Mouse (Mus musculus) lung, postnatal 14 days (tissue): ENCODE measurements around the gene Ugt3a1.
"Not testable (repeated sequence)": the region's sequence is repeated elsewhere in the genome, so short reads cannot be mapped to it uniquely, and the experiment has no call there.

Experiments
- DNase-seq: peaks from one replicate; pipeline ENCODE4 v3.0.0; 2021

Gene Ugt3a1

GRCm38 (mm10) chr15:9276838-9277295 lies at the start of gene Ugt3a1:
Gene Ugt3a1, plus strand, starts transcription at chr15:9276888.
- DNase-seq: no peak

- not testable (repeated sequence) for DNase-seq
These were observed 45.8 kb upstream of the Ugt3a1 start for GRCm38 (mm10) chr15:9230917-9231316.

DNA sequence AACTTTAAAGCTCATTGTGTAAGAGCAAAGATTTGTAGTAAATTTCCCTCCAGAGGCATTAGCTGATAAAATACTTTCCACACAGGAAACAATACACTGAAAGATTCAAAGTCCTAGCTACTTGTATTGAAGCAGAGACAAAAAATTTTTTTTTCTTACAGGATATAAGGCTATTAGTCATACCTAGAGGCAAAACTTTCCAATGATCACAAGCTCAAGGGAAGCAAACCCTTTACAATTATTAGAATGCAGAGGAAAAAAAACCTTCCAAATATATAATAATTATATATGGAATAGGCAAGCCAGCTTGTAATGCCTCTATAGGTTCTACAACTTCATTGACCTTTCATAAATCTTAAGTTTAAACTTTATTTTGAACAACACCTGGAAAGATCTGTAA lies 30.3 kb upstream of the Ugt3a1 start:
- DNase-seq: no peak

GRCm38 (mm10) chr15:9252891-9253290 lies 23.8 kb upstream of the Ugt3a1 start:
- no peak for DNase-seq

GRCm38 (mm10) chr15:9260621-9261020 lies 16.1 kb upstream of the Ugt3a1 start:
- DNase-seq: no peak

GRCm38 (mm10) chr15:9271876-9272275 lies 4.8 kb upstream of the Ugt3a1 start:
- no peak for DNase-seq

DNA sequence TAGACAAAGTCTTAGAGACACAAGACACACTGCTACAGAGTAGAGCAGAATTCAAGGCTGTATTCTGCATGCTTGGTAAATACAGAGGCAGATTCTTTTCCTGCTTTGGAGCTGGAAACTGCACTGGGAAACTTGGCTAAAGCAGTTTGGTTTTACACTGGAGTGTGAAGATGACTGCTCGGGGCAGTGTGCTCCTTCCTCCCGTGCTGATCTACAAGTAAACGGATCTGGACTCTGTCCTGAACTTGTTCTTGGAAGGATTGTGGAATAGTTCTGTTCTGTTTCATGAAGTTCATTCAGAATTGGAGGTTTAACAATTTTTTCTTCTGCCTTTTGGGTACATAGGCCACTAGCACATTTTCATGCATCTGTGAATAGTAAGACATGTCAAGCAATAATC lies 2.3 kb downstream of the Ugt3a1 start:
- no peak for DNase-seq

- no peak for DNase-seq
These were observed 2.9 kb downstream of the Ugt3a1 start for GRCm38 (mm10) chr15:9279596-9279995.

DNA sequence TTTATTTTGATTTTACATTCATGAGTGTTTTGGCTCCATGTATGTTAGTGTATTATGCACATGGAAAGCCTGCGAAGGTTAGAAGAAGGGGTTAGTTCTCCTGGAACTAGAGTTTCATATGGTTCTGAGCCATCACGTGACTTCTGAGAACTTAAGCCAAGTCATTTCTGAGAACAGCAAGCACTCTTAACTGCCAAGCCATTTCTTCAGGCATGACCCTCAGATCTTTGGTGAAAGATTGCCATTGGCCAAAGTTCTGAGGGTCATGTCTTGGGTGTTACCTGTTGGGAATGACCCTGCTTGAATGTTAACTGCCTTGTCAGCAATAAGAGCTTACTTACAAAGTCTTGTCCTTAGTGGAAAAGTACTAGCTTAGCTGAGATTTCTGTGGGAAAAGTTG lies 6.5 kb downstream of the Ugt3a1 start:
- no peak for DNase-seq

DNA sequence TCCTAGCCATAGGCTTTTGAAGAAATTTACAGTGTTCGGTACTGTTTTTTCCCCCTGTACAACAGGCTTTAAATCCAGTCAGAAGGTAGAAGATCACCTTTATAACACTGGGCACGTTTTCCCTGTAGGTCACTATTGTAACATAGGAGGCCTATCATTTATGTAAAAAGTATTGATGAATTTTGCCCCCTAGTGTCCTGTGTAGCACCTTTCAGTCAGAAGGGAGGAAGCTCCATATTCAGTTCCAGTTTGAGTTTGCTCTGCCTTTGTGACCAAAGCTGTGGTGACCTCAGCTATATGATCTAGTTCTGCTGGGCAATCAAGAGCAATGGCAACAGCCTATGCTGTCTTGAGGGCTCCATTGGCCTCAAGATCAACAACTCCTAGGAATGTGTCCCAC lies 13.0 kb downstream of the Ugt3a1 start:
- DNase-seq: no peak

DNA sequence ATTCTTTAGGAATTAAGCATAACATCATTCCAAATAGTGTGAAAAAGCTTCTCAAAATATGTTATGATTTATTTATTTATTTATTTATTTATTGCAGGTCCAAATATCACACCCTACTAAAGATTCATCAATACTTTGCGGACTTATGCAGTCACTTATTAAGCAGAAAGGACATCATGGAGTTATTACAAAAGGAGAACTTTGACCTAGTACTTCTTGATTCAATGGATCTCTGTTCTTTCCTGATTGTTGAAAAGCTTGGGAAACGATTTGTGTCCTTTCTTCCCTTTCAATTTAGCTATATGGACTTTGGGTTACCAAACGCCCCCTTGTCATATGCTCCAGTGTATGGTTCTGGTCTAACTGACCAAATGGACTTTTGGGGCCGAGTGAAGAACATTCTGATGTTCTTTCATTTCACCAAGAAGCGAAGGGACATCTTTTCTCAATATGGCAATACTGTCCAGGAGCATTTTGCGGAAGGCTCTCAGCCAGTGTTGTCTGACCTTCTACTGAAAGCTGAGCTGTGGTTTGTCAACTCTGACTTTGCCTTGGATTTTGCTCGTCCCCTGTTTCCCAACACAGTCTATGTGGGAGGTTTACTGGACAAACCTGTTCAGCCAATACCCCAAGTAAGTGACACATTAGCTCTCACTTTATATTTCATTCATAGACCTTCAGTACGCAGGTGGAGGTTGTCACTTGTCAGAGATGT lies 29.4 kb downstream of the Ugt3a1 start:
- DNase-seq: no peak

GRCm38 (mm10) chr15:9334596-9334995 lies 57.9 kb downstream of the Ugt3a1 start:
- no peak for DNase-seq

DNA sequence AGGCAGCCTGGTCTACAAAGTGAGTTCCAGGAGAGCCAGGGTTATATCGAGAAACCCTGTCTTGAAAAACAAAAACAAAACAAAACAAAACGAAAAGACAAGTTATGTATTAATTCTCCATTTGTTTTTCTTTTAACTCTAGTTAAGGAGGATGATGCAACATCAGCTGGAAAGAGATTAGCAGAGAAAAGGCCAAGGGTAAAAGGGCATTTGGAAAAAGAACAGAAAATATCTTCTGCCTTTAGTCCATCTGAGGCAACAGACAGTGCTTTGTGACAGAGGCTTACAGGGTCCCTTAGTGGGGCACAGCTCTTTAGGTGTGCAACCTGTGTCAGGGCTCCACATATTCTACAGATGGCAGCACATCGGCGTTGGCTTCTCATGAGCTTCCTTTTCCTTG lies 58.7 kb downstream of the Ugt3a1 start, which contains the start of gene Ugt3a2:
Gene Ugt3a2 (plus strand): TSS at position 210 of the 400 bp plus-strand sequence.
- no peak for DNase-seq

DNA sequence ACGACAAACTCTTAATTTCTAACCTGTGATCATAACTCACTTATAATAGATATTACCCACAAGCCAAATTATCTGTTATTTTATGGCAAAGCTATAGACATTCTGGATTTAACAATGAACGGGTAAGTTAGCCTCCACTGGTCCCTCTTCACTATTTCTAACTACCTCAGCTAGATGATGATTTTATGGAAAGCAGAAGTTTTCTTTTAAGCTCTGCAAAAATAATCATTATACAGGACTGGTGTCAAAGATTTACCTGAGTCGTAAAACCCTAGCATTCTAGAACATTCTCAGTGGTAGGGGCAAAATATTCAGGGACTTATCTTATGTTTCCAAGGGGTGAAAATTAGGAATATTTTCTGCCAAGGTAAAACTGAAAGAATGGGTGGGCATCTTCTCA lies 59.9 kb downstream of the Ugt3a1 start:
- no peak for DNase-seq

DNA sequence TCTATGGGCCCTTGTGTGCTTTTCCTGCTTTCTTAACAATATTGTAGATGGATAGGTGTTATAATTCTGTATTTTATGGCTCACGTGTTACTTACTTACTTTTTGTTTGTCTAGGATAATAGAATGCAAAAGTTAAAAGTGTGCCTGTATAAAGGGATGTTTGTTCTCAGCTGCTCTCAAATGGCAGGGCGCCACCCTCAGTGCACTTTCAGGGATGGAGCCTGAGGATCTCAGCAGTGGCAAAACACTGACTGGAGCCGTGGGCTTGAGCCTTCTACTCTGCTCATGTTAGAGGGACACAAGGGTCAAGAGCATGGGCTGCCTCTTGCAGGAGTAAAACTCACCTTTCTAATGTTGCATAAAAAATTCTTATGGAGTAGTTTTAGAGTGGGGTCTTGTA lies 60.3 kb downstream of the Ugt3a1 start:
- no peak for DNase-seq

- no peak for DNase-seq
These were observed 72.1 kb downstream of the Ugt3a1 start for GRCm38 (mm10) chr15:9348739-9349138.

DNA sequence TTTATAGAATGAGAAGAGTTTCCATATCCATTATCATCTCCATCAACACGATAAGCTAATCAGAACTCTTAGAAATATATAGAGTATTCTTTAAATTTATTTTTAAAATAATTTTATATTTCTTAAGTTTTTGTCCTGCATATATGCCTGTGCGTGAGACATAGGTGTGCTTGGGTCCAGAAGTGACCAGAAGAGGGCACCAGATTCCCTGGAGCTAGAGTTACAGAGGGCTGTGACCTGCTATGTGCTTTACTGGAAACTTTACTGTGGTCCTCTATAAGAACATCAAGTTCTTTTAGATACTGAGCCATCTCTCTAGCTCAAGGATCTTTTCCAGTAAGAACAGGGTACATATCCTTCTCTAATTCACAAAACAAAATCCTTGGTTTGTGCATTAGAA lies 86.1 kb downstream of the Ugt3a1 start:
- DNase-seq: no peak
